Mouse (Mus musculus) frontal cortex, adult (tissue): Measurements from ENCODE around the gene Ankrd34a.
A peak's percentile ranks its signal among the peaks of the same experiment; 100 is the strongest.

Experiments
- ATAC-seq: cut with Nextera tagmentation; 2 replicates; pipeline ENCODE4 v1.9.2; 2017; ENCODE audit warnings: mild to moderate bottlenecking, moderate library complexity, mixed read lengths; ENCODE audit not compliant: low TSS enrichment

Ankrd34a gene

DNA sequence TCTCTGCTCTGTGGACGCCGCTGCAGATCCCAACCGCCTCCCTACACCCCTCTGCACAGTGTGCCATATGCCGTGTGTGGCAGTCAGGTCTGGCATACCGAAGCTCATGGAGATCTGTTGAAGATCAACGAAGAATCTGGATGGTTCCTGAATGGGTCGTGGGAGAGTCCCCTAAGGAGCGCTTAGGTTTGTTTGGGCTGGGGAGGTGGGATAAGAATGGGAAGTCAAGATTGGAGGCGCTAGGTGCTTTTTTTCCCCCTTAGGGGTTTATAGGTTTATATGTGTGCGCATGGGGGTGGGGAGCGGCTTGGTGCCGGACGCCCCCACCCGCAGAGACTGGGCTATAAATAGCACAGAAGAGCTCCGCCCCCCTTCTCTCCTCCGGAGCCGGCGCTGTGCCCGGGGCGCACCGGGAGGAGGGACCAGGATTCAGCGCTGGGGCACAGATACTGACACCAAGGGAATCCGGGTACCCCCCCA lies at the start of gene Ankrd34a:
Ankrd34a (plus strand) TSS at position 409 of the 480 bp plus-strand sequence.
- ATAC-seq, result peak; percentile 36

DNA sequence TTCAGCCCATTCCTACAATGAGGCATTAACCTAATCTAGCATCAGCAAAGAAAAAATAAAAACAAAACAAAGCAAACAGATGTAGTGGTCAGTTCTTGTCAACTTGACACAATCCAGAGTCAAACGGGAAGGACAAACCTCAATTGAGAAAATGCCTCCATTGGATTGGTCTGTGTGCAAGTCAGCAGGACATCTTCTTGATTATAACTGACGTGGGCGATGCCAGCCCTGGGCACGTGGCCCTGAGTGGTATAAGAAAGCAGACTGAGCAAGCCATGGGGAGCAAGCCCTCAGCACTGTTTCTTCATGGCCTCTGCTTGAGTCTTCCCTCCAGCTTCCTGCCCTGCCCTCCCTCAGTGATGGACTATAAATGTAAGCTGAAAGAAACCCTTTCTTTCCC lies 49.6 kb upstream of the Ankrd34a start:
- no peak for ATAC-seq

DNA sequence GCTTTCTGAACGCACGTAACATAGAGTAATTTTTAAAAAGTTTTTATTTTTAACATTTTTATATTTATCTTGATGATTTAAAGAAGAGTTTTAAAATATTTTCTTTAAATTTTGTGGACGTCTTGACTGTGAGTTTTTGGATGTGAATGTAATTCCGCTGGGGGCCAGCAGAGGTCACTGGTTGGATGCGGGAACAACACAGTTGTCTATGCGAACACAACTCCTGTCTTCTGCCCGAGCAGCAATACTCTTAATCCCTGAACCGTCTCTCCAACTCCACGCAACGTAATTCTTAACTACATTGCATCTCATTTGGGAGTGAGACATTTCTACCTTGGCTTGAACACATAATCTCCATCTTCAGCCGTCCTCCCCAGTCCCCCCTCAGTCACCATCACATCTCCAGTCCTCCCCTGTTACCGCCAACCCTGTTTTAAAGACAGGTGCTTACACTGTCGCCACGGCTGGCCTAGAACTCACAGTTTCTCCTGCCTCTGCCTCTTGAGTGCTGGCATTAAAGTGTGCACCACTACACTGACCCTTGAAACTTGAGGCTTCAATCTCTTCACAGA lies 49.0 kb upstream of the Ankrd34a start:
- ATAC-seq, result peak; percentile 56; the same call in 1 of the 2 replicates

DNA sequence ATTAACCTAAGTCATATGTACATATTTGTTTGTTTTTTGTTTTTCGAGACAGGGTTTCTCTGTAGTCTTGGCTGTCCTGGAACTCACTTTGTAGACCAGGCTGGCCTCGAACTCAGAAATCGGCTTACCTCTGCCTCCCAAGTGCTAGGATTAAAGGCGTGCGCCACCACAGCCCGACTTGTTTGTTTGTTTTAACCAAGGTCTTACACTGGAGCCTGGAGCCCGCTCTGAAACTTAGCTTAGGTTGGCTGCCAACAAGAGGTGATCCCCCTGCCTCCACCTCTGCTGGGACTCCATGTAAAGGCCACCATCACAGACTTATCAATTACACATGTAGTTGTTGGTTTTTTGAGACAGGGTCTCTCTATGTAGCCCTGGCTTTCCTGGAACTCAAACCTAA lies 47.6 kb upstream of the Ankrd34a start:
- no peak for ATAC-seq

DNA sequence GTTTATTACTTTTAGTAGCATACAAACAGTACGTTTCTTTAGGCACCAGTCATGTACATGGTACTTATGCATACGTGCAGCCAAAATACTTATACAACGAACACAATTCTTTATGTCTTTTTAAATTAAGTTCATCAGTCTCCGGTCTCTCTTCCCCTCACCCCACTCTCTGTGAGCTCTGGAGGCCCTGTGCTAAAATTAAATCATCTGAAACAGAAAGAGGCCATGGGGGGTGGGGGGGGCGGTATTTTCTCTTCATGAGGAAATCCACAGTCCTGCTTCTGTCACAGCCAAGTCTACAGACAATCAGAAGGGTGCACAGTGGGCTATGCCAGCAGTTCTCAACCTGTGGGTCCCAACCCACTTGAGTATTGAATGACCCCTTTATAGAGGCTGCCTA lies 47.1 kb upstream of the Ankrd34a start:
- ATAC-seq, result no peak

DNA sequence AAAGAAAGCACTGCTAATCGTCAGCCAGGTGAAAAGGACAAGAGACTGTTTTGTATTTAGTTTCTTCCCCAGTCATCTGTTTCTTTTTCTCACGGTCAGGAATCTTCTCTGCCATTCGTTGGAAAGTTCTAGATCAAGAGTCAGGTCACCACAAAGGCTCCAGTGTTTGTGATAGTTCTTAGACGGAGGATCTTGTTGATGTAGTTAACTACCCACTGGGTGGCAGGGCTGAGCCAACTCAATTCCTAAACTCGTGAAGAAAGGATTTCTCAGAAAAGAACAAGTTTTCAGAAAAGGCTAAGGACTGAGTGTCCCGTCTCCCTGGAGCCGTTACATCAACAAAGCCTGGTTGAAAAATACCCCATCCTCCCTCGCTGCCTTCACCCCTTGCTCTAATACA lies 45.2 kb upstream of the Ankrd34a start:
- peak; percentile 74 for ATAC-seq

DNA sequence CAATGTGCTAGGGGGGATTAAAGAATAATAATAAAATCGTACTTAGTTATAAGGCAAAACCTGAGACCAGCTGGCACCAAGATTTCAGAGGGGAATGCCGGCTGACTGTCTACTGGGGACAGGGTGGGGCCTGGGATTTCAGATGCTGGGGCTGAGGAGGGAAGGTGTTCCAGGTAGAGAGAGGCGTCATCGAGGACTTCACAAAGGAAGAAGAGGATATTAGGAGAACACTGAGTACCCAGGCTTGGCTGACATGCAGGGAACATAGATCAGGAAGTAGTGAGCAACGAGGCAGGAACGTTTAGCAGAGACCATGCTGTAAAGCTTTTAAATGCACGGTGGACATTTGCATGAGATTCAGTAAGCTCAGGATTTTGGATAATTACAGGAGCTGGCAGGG lies 44.5 kb upstream of the Ankrd34a start:
- ATAC-seq, result no peak

DNA sequence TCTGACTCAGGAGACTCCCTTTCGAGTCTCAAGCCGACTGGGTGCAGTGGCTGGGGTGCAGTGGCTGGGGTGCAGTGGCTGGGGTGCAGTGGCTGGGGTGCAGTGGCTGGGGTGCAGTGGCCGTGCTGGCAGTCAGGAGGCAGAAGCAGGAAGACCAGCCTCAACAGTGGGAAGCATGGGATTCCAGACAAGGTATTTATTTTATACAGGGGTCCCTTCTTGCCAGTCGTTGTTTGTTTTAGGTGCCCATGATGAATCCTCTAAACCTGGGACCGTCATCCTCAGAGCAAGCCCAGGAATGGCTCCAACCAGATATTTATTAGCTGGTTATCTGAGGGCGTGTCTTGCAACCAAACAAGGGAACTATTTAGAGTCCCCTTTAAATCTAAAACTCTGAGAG lies 42.8 kb upstream of the Ankrd34a start:
- no peak for ATAC-seq

DNA sequence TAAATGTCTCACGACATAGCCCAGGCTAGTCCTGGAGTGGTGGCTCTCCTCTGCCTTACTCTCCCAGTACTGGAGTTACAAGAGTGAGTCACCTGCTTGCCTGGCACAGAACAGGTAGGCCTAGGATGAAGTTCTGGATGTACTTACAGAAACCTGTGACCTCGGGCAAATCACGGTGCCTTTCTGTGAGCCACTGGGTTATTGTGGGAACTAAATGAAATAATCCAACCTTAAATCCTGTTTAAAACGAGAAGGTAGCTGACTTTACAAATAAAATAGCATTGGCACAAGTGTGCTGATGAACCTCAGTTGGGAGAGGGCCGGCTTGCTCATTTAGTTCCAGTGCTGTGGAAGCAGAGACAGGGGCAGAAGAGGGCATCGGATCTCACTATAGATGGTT lies 42.2 kb upstream of the Ankrd34a start:
- no peak for ATAC-seq

DNA sequence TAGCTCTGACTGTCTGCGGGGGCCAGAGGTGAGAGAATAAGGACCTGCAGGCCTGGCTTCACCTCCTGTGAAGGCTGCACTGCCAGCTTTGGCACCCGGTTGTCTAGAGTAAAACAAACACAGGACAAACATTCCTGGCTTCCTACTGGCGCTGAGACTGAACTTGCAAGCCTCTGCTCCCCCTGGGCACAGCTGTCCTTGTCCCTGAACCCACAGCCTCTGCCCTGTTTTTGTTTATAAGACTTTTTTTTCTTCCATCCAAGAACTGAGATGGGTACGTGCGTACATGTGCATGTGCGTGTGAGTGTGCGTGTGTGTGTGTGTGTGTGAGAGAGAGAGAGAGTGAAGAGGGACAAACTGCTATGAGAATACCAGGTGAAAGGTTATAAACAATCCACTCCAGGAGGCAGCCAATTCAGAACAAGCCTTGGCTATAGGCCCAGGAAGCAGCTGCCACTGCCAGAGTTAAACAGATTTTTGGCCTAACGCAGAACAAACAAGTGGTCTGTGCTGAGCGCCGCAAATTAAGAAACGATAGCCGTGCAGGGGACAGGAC lies 41.3 kb upstream of the Ankrd34a start:
- no peak for ATAC-seq

DNA sequence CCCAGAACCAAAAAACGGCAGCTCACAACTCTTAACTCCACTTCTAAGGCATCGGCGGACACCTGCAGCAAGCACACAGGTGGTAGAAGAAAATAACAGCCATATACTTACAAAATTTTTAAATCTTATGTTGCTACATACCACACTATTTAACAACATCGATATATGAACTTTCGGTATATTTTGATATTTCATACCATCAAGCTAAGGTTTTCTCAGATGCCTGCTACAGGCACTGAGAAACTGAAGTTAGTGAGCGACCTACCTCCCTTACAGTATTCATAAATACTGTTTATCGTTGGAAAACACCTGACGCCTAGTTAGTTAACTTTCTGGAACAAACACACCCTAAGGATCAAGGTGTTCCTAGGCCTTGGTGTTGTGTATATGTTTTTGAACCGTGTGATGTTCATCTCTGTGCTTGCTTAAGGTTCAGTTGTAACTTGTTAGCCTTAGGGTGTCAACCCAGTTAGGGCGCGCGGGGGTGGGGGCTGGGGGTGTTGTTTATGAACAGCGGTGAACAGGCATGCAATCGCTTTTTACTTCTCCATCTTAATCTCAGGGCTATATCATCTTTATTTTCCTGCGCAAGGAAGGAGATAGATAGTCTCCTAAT lies 40.3 kb upstream of the Ankrd34a start:
- no peak for ATAC-seq

DNA sequence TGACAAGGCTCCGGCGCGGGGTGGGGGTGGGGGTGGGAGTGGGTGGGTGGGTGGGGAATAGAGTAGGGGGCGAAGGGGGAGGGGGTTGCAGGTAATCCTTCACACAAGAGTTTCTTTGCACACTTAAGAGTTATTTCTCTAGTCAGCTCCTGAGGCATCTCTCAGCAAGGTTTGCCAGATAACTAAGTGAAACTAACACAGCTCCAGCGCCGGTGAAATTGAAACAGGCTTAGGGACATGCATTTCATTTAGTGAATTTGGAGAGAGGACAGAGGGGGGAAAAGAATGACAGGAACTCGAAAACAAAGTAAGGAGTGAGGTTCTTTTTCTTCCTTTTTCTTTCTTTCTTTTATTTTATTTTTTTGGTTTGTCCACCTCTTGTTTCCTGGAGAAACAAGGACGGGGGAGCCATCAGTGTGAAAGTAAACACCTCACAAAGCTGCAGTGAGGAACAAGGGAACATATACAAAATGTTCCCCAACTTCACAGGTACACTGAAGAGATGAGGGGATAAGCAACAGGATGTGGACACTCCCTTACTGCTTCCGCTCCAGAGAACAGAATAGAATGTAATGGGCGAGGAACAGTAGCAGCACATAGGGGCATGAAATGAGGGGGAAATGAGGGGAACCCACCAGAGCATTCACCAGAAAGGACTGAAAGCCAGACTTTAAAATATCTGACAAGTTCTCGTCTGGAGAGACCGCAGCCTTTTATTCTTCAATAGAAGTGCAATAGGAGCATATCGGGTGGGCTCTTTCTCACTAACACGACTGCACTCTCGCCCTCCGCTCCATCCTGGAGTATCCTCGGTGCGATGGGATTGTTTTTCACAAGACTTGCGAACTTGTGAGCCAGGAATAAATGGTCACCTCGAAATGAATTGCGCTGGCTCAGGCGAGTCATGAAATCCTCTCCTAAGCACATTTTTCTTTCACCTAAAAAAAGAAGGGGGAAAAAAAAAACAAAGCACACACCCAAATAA lies 39.5 kb upstream of the Ankrd34a start:
- ATAC-seq, result no peak

DNA sequence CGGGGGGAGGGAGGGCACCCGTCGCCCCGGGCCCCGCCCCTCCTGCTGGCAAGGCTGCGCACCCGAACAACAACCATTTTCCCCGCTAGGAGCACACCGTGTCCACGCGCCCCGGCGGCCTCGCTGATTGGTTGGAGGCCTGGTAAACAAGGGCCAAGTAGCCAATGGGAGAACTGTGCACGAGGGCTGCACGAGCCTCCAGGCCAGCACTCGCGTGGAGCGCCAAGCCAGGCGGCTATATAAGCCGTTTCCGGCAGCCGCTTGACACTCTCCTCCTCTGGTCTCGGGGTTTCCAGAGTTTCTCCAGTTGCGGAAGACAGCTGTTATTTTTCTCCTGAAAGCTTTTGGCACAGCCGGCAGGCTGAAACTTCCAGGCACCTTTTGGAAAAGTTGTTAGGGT lies 38.7 kb upstream of the Ankrd34a start, which contains the start of gene Txnip:
Txnip (plus strand) TSS at position 264 of the 400 bp plus-strand sequence.
- ATAC-seq, result peak; percentile 98

DNA sequence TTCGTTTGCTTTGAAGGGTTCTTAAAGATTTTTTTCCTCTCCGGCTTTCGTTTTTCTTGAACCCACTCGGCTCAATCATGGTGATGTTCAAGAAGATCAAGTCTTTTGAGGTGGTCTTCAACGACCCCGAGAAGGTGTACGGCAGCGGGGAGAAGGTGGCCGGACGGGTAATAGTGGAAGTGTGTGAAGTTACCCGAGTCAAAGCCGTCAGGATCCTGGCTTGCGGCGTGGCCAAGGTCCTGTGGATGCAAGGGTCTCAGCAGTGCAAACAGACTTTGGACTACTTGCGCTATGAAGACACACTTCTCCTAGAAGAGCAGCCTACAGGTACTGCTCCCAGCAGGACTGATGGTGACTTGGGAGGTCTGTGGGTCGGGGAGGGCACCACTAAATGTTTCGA lies 38.3 kb upstream of the Ankrd34a start:
- ATAC-seq, result no peak

DNA sequence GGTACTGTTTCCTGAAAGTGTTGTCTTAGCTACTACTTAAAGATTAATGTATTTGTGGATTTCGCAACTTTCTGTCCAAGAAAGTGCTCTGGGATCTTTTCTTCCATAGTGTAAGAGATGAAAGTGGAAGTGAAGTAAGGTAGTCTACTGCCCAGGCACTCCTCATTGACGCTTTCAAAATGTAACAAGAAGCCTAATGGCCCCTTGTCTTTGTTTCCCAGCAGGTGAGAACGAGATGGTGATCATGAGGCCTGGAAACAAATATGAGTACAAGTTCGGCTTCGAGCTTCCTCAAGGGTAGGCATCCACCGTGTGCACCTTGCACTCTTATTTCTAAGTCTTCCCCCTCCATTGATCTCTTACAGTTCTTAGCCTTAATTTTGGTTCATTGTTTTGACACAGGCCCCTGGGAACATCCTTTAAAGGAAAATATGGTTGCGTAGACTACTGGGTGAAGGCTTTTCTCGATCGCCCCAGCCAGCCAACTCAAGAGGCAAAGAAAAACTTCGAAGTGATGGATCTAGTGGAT lies 37.7 kb upstream of the Ankrd34a start:
- no peak for ATAC-seq

DNA sequence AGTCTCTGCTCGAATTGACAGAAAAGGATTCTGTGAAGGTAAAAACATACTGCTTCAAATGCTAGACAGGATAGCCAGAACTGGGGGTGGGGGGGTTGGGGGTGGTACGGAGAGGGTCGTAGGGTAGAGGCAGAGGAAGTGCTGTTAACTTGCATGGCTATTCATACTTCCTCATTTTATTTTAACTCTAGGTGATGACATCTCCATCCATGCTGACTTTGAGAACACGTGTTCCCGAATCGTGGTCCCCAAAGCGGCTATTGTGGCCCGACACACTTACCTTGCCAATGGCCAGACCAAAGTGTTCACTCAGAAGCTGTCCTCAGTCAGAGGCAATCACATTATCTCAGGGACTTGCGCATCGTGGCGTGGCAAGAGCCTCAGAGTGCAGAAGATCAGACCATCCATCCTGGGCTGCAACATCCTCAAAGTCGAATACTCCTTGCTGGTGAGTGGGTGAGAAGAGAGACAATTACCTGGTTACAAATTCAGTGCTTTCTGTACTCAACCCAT lies 37.0 kb upstream of the Ankrd34a start:
- ATAC-seq, result no peak

DNA sequence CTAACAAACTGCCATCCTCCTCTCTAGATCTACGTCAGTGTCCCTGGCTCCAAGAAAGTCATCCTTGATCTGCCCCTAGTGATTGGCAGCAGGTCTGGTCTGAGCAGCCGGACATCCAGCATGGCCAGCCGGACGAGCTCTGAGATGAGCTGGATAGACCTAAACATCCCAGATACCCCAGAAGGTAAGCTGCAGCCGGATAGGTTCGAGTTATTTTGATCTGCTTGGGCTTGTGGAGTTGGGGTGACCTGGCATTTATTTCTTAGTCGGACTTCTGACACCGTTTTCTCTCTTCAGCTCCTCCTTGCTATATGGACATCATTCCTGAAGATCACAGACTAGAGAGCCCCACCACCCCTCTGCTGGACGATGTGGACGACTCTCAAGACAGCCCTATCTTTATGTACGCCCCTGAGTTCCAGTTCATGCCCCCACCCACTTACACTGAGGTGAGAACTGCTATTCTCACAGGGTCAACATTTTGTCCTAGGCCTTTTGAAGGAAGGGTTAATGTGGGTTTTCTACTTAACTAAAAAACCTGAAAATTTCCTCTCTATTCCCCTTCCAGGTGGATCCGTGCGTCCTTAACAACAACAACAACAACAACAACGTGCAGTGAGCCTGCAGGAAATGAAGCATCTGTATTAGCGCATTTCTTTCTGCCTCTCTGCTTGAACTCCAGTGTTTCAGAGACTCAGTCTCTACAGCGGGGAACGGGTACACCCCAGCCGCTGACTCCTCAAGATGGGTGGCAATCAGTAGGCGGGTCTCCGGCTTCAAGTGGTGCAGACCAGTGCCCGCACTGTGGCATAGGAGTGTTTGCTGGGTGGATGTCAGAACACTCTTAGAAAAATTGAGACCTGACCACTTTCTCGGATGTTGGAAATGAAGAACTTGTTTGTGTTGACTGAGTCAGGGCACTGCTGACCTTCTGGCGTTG lies 36.3 kb upstream of the Ankrd34a start:
- no peak for ATAC-seq

DNA sequence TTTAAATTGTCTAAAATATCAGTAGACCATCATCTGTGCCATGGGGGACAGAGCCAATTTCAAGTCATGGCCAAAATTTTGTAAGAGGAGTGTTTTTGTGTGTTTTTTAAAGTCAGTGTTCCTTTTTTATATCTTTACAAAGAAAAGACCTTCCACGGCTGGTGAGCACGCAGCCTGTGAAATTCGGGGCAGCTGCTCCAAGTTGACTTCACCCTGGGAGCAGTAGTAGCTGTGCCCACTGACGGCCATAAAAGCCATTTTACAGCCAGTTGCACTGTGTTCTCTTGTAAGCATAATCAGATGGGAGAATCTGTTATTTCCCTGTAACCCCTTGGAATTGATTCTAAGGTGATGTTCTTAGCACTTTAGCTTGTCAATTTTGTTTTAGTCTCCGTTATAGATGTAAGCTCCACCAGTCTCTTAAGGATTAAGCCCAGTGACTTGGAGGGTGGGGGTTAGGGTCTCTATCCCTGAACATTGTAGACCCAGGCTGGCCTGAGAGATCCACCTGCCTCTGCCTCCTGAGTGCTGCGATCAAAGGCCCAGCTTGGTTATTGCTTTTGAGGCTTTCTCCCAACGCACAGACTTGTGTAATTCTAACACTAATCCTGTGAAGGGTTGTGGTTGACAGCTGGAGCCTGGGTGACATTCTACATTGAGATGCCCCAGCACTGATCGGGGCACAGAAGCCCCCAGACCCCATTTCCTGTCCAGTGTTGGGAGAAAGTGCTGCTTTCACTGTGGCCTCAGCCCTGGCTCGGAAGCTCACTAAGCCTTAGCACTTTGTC lies 35.4 kb upstream of the Ankrd34a start:
- no peak for ATAC-seq

DNA sequence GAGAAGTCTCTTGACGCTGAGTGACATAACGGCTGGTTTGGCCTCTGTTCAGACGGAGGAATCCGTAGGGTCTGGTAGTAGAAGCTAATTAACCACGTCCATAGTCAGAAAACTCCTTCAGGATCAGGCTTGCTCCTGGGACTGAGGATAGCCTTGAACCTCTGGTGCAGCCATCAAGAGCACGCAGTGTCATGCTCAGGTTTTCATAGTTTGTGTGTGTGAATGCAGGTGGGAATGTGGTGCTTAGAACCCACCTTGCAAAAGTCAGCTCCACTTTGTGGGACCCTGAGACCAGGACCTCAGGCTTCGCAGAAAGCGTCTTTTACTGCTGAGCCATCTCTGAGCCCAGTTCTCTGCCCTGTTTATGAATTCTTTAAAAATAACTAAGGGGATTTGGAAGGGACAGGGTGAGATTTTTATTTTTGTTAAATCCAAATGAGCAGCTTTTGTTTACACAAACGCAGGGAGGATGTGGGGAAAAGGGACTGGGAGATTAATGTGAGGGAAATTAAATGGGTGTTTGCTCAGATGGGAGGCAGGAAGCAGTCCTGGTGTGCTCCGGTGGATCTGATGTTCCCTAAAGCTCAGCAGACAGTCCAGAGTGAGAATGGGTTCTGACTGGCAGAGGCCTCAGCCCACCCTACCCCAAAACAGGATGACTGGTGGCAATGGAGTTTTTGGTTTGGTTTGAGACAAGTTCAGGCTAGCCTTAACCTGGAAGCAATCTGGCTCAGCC lies 34.3 kb upstream of the Ankrd34a start:
- ATAC-seq, result no peak
